Mouse (Mus musculus) c-Kit-positive CD71-positive TER-119-negative erythroid progenitor cells, embryonic 14.5 days (primary cell): Measurements from ENCODE around the gene Plscr2.
"Not testable (repeated sequence)": the region's sequence is repeated elsewhere in the genome, so short reads cannot be mapped to it uniquely, and the experiment has no call there.

Experiments used
- DNase-seq: peaks from one replicate; pipeline ENCODE4 v3.0.0-alpha.2; 2013; ENCODE audit warnings: low read depth

The Plscr2 gene

DNA sequence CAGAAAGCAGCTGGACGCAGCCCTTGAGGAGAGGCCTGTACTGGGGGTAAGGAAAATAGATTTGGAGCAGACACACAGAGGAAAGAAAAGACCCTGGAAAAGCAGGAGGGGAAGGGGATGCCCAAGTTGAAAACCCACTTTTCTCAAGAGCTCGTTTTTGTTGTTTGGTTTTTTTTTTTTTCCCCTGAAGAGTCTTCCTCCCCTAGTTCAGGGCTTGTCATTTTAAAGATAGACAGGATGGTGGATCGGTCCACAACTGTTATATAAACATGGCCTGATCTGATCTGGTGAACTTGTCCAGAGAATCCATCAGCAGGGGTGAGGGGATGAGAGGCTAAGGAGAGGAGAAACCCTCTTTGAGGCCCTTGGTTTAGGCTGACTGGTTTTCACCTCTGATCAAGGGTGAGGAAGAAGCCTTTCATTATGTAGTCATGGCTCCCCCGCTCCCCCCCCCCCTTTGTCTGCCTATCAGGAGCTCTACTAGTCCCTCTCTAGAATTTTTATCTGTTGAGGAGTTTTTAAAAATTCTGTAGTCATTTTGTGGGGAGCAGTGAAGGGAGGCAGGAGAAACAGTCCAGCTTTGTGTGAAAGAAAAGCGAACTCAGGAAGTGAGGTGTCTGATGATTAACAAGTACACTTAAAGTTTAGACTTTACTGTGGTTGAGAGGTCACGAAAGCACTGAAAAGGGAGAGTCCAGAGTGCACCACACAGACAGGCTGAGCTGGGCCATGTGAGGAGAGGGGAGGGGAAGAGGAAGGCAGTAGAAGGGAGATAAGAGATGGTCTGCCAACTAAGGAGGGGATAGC is 1.2 kb upstream of the Plscr2 start:
- DNase-seq = no peak

GRCm38 (mm10) chr9:92276360-92276759 is 958 bp downstream of the Plscr2 start:
- DNase-seq = no peak

GRCm38 (mm10) chr9:92280048-92280447 is 4.6 kb downstream of the Plscr2 start:
- DNase-seq = no peak

DNA sequence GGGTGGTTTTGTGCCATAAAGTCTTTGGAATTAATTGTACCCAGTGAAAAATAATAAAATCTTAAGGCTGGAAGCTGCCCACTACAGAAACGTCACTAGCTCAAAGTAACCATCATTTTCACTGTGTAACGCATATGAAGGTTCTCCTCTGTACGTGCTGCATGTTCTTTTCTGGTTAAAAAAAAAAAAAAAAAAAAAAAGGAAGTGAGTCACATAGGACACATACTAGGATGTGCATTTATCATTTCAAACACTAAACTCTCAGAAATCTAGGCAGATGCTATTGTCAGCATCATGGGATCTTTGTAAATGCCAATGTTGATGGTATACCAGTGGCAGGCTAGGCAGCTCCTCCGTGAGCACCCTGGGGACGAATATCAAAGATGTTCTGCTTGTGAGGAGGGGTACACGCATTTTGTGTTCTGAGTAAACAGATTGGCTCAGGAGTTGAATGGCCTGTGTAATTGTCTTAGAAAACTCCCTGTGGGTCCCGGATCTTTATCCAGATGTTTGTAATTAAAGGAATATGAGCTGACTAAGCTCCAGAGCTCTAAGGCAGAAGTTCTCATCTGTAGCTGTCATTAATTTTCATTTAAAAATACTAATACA is 7.3 kb downstream of the Plscr2 start:
- DNase-seq = no peak

DNA sequence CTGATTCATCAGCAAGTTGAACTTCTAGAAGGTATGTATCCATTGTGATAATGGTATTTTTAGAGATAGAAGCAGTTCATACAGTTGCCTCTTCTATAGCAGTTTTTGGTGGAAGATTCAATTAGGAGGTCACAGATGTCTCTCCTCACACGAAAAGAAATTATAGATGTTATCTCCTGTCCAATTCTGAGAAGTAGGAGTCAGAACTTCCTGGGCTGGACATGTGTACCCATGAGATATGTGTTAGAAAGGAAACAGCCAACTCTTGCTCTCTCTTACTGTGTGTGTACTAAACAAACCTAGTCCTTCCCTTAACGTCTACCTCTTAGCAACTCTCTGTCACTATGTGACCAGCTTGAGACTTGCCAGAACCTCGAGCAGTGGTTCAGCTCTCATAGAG is 14.3 kb downstream of the Plscr2 start:
- peak; percentile 34 for DNase-seq

- DNase-seq = no peak
These were observed 16.8 kb downstream of the Plscr2 start for GRCm38 (mm10) chr9:92292169-92292568.

DNA sequence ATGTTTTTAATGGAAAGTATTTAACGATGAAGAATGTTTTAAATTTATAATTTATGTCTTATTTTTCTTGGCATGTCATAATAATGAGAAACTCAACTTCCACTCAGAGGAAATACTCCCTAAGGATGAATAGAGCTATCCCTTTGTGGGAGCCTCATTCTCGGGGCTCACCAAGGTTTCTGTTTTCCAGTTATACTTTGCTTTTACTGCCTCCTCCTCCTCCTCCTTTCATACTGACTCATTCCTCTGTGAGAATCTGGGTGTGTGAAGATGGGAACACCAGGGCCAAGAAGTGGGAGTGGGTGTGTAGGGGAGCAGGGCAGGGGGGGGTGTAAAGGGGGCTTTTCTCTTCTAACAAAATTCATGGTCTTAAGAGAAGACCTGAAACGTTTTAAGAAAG is 17.5 kb downstream of the Plscr2 start:
- DNase-seq = no peak

DNA sequence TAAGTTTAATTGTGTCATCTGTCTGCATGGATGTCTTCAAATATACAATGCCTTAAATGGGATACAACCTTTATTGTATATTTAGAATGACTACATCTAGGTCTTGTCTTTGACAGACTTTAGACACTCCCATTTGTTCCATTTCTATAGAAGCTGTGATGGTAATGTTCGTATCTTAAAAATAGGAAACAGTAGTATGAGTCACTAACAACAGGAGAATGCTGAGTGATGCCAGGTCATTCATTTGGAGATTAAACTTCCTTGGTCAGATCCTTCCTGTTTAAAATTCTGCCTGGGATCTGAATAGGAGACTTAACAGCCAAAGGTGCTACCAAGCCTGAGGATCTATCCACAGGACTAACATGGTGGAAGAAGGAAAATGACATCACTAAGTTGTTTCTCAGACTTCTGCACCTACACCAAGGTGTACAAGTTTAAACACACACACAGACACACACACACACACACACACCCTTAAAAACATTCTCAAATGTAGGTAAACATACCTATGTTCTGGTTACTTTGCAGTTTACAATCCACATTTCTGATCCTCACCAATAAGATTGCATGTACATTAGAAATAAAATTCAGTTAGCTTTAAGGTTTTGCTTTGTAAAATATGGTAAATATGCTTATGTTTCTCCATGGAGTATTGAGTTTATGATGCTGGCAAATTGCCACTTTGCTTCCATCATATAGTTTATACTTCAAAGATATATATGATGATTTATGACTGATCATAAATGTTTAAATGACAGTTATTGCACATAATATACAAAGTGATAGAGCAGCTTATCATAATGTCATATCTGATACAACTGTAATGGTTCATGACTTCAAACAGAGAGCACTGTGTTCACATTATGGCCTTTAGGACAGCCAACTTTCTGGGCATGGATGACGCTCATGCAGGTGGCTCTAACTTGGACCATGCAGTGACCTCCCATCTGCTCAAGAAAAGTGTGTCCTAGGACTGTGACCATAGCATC is 18.5 kb downstream of the Plscr2 start:
- no peak for DNase-seq

DNA sequence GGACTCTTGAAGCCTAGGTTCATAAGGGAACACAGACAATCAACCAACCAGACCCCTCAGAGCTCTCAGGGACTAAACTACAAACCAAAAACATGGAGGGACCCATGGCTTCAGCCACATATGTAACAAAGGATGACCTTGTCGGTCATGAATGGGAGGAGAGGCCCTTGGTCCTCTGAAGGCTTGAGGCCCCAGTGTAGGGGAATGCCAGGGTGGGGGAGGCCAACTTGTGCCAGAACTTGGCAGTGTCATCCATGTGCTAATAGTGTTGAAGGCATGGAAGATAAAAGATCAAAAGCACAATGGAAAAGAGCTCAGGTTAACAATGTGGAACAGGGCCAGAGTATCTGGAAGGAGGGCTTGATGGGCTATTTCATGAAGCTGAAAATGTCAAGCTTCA is 22.9 kb downstream of the Plscr2 start:
- no peak for DNase-seq

- DNase-seq = no peak
These were observed 25.8 kb downstream of the Plscr2 start for GRCm38 (mm10) chr9:92301213-92301612.

- no peak for DNase-seq
These were observed 29.7 kb downstream of the Plscr2 start for GRCm38 (mm10) chr9:92305075-92305474.

DNA sequence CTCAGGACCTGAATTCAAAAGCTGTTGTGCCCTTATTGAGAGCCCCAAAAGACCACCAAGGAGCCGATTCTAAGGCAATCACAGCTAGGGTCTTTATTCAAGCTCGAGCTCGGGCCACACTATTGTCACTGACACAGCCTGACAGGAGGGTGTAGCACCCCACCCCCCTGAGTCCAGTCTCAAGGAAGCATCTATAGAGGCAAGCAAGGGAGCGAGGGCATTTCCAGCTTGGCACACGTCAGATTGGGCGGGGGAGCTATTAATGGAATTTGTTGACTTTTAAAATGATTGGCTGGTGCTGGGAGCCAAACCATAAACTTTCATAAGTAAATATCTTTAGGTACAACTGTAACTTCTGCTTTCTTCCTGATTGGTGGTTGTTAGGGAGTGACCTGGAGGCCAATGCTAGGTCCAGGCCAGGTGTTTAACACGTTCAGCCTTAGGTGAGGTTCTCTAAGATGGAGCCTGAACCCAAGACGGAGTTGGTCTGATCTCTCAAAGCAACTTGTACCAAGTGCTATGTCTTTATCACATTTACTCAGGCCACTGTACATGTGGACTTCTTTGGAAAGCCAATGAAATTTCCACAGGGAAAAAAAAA is 30.3 kb downstream of the Plscr2 start:
- no peak for DNase-seq

- no peak for DNase-seq
These were observed 33.7 kb downstream of the Plscr2 start, which contains the start of gene 1700057G04Rik for GRCm38 (mm10) chr9:92309077-92309476. TSS of gene 1700057G04Rik (plus strand) at chr9:92309377.

DNA sequence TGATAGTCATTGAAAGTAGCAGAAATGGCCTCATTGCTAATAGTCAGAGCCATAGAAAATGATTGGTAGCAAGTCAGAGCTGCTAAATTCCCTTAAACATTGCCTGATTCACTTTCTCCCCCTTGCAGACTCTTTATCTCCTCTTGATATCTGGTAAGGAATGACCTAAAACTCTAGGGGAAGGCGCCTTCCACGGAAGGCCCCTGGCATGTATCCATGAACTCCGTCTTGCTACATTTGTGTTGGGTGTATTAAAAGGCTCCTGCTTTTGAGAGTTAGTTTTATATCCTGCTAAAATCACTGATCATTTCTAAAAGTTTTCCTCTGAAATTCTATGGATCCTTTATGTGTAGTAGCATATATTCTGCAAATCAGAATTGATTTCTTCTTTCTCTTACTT is 41.4 kb downstream of the Plscr2 start:
- no peak for DNase-seq

DNA sequence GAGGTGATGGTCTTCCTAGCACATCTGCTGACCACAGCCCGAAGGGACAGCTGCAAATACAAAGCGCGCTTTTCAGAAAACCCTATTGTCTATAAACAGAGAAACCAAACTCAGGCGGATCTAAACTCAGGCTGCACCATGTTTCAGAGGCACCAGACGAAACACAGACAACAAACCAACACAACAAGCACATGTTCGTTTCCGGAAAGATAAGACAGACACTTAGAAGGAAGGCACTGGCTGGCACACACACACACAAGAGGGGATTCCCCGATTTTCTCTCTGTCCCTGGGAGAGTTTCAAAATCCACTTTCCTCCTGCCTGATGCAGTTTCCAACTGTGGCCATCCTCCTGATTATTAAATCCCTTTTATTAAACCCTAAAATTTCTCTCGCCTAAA is 50.5 kb downstream of the Plscr2 start:
- DNase-seq = not testable (repeated sequence)

DNA sequence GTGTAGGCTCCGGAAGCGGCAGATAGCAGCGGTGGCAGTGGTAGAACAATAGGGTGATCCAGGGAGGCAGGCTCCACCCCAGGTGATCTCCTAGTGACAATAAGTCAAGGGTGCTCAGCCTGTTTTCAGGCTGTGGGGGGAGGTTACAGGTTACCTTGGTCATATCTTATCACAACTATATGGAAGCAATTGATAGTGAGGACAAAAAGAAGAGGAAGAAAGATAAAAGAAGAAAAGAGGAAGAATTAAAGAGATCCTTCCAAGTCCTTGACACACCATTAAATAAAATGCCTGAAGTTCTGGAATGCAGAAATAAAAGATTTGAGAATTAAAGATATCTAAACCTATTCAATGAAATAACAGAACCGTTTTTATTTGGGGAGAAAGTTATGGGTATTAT is 51.4 kb downstream of the Plscr2 start:
- no peak for DNase-seq

GRCm38 (mm10) chr9:92331383-92331782 is 56.0 kb downstream of the Plscr2 start:
- DNase-seq = no peak

DNA sequence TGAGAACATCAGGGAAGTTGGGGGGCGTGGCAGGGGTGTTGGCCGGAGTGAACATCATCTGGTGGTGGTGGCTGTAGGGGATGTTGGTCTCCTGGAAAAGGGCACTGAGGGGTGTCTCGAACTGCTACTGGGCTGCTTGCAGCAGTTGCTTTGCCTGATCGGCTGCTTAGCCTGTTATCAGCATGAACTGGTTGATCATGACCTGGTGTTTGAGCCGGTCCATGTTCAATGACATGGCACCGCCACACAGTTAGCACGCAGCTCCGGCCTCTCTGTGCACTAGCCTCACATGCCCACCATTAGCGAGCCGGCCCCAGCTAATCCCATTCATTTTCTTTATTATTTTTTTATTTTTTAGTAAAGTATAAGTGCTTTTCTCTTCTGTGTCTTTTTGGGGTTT is 59.4 kb downstream of the Plscr2 start:
- no peak for DNase-seq

- no peak for DNase-seq
These were observed 59.9 kb downstream of the Plscr2 start for GRCm38 (mm10) chr9:92335277-92335818.

GRCm38 (mm10) chr9:92337063-92337462 is 61.7 kb downstream of the Plscr2 start:
- DNase-seq = no peak

GRCm38 (mm10) chr9:92337661-92338060 is 62.3 kb downstream of the Plscr2 start:
- DNase-seq = no peak

DNA sequence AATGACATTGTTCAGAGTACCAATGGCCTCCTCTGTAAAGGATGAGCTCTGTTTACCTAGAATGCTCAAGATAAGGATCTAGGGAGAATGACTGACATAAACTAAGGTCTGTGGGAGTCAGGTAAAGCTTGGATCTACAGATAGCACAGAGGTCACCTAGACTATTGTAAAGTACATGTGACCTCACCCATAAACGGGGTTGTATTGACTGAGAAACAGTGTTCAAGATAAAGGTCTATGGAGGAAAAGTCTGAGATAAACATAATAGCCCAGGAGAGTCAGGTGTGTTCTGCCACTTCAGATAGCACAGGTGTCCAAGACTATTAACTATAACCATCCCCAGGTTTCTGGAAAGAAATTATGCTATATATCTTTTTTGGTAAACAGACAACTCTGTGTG is 63.6 kb downstream of the Plscr2 start:
- DNase-seq = no peak
